Mouse (Mus musculus): ENCODE results near the gene Gm15056. TPM values are rescaled to one million over a fixed set of nuclear protein-coding genes. Genes with fewer than 3 reads are reported as not detected.

Gene Gm15056
- polyA plus RNA-seq (2012; fragmentation: generic; extraction: Trizol) = not detected

DNA sequence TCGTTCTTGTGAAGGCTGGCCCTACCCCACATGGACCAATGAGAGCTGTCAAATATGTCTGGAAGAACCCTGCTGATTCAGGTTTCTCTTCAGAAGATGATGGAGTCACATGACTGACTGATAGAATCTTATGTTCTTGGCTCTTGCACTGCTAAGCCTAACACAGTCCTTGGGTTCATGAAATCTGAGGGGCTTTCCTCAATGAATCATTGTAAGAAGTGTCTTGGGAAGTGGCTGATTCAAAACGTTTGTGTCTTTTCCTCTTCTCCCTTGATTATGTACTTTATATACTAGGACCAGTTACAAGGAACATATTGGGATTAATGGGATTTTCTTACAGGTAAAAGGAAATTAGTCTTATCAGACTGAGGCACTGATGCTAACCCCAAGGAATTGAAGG, at the start of gene Gm15056:
Gm15056 (minus strand) TSS at position 101 of the 400 bp plus-strand sequence.

DNA sequence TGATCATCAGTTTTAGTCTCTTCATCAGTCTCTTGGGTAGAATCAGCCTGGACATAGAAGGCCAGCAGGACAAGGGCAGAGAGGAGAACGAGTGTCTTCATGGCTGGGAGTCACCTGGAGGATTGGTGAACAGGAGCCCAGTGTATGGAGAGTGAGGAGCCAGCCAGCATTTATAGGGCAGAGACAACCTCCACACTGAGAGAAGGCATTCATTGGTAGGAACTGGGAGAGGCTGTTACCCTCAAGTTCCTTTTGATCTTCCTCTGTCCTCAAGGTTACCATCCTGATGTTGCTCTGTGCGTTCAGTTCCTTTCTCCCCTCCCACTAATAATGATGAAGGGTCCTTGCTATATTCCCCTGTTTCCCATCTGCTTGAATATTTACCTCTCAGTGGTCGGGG, 42.2 kb upstream of the Gm15056 start, which contains the start of gene AY761185:
AY761185 (minus strand) TSS at position 101 of the 400 bp plus-strand sequence.

DNA sequence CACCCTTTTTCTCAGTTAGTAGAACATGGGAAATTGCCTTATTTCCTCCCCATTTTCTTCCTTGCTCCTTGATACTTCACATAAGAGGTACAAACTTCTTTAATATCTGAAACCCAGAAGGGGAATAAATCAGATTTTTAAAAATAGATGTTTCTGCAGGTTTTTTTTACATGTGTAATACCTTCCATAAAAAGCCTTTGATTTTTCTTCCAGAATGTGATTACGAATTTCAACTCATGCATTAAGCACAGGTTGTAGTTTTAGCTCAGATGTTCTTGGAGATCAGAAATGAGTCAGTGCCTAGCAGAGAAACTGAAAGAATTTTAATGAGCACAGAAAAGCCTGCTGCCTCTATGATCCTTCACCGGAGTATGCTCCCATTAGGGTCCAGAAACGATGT, 19.5 kb upstream of the Gm15056 start, which contains the start of gene Gm6040:
Gm6040 (minus strand) TSS at position 101 of the 400 bp plus-strand sequence.

DNA sequence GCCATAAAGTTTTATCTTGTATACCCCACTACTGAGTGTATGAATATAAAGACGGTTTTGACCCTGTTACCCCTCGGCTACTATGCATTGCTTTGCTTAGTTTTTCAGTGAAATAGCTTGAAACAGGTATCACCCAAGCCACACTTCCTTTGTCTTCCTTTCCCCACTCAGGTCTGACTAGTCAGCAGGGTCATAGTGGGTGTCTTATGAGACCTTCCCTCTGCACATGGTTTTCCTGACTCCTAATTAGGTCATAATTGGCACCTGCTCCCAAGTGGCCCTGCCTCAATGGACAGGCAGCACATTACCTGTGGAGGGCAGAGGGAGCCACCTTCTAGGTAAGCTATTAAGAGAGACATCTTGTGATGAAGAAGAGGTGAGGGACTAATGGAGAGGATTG, 10.1 kb downstream of the Gm15056 start, which contains the start of gene Defb33:
Defb33 (plus strand) TSS at position 301 of the 400 bp plus-strand sequence.

Other genes starting within 250 kb of the Gm15056 start
- not detected for gene Defb33, start 10.0 kb downstream of the Gm15056 start, polyA plus RNA-seq (2012; fragmentation: generic; extraction: Trizol)
- not detected for gene Gm6040, start 19.4 kb upstream of the Gm15056 start, polyA plus RNA-seq (2012; fragmentation: generic; extraction: Trizol)
- not detected for gene AY761185, start 42.1 kb upstream of the Gm15056 start, polyA plus RNA-seq (2012; fragmentation: generic; extraction: Trizol)
- gene Defa21, start 122.9 kb upstream of the Gm15056 start, polyA plus RNA-seq (2012; fragmentation: generic; extraction: Trizol) = not detected
- gene Defa23, start 152.4 kb upstream of the Gm15056 start, polyA plus RNA-seq (2012; fragmentation: generic; extraction: Trizol) = not detected
- not detected for gene Defa35, start 162.4 kb upstream of the Gm15056 start, polyA plus RNA-seq (2012; fragmentation: generic; extraction: Trizol)
- not detected for gene Defa25, start 181.8 kb upstream of the Gm15056 start, polyA plus RNA-seq (2012; fragmentation: generic; extraction: Trizol)
- not detected for gene Gm14851, start 193.4 kb upstream of the Gm15056 start, polyA plus RNA-seq (2012; fragmentation: generic; extraction: Trizol)
- not detected for gene Defa30, start 232.0 kb upstream of the Gm15056 start, polyA plus RNA-seq (2012; fragmentation: generic; extraction: Trizol)

Data from C3H10T1/2 (cell line).